In genomic region chr11:117410059-117410458, GRCm38 (mm10) we compare ENCODE assay signal across 9 mouse cellular contexts.
DNase-seq lines count a peak whose midpoint lies in the region; TF ChIP-seq lines count a peak whose summit lies in the region.
"Had no signal": no experiment of that assay in that cellular context is flagged by ENCODE, and none has a peak within 500 bp of the region (broad histone marks: within the 10 kb centered on the region; RNA-seq: fewer than 3 reads in every experiment).

No protein-coding gene starts in this region.

- no peak for TF ChIP-seq CTCF in layer of hippocampus, adult 2 months (conservative IDR thresholded peaks at IDR 0.05)

- H3K27ac ChIP-seq in embryonic facial prominence, embryonic 10.5 days (replicated peaks) = peak overlapping the region; percentile 57; the same call in 1 of the 2 replicates
- peak overlapping the region; percentile 97 for H3K27ac ChIP-seq in layer of hippocampus, adult 2 months
- H3K27ac ChIP-seq: kidney, postnatal 0 days had no signal

- peak; percentile 67 to 74 for DNase-seq in right cerebral cortex, postnatal 10 days (ENCODE audit: low spot score in 2 of 2)
- DNase-seq in right cerebral cortex, postnatal 36 days (ENCODE audit: low spot score in 2 of 2) = no peak
- DNase-seq in embryonic facial prominence, embryonic 10.5 days (ENCODE audit: low spot score) = no peak
- DNase-seq in layer of hippocampus, adult 2 months (ENCODE audit: low spot score in 2 of 2) = peak; percentile 39 to 55
- DNase-seq in retina, postnatal 1 day = peak; percentile 84
- no peak for DNase-seq in adrenal gland, adult 2 months
- DNase-seq in spleen, postnatal 14 days (ENCODE audit: low spot score in 2 of 2) = no peak
- DNase-seq: lung, adult 18-20 months had no signal

- H3K36me3 ChIP-seq in embryonic facial prominence, embryonic 10.5 days (replicated peaks) = no peaks in the 10 kb centered on the region

- 15% methylated on average over 6 of the region's 6 CpGs for WGBS in embryonic facial prominence, embryonic 10.5 days

- H3K4me1 ChIP-seq in embryonic facial prominence, embryonic 10.5 days = peaks cover 65% of the 10 kb centered on the region

- no peak overlapping the region for H3K4me3 ChIP-seq in embryonic facial prominence, embryonic 10.5 days
- H3K4me3 ChIP-seq in layer of hippocampus, adult 2 months = no peak overlapping the region

- H3K27me3 ChIP-seq in embryonic facial prominence, embryonic 10.5 days (replicated peaks; ENCODE audit: low read depth, poor library complexity, severe bottlenecking) = peaks cover 80% of the 10 kb centered on the region

- H3K9me3 ChIP-seq in embryonic facial prominence, embryonic 10.5 days = 0 out of 2 replicates have a peak, but pooled peaks cover 2% of the 10 kb centered on the region

Comparison
In these comparisons a context has a peak if more than half of its experiments do, and no peak if none do; other contexts are left out.
1. DNase-seq: peak in right cerebral cortex, postnatal 10 days (2 of 2), layer of hippocampus, adult 2 months (2 of 2) and retina, postnatal 1 day (single experiment); none in right cerebral cortex, postnatal 36 days (0 of 2), embryonic facial prominence, embryonic 10.5 days (single experiment), adrenal gland, adult 2 months (single experiment) and spleen, postnatal 14 days (0 of 2).